Mouse (Mus musculus): Measurements from ENCODE around the gene Ermard.

Ermard gene

GRCm38 (mm10) chr17:15098677-15099076 is 57.7 kb downstream of the Ermard start:
- ChIA-PET POLR2A (interaction anchor here in 2 of 4 experiments (0.5 to 1.1 kb wide), 2 partner anchors 8 to 9 kb away, joined by 3 read pairs; no protein-coding TSS in a partner anchor), CTCF (interaction anchor here in 1 of 4 experiments (0.6 kb wide), 1 partner anchor 16 kb away, joined by 4 read pairs; no protein-coding TSS in a partner anchor)

- CTCF ChIA-PET: no interaction called here
These were observed 60.3 kb downstream of the Ermard start for GRCm38 (mm10) chr17:15101355-15101754.

GRCm38 (mm10) chr17:15107143-15107649 is 66.2 kb downstream of the Ermard start:
- ChIA-PET CTCF (interaction anchor here in 2 of 4 experiments (0.6 to 0.8 kb wide), 2 partner anchors 51 to 281 kb away, joined by 3 to 4 read pairs; no protein-coding TSS in a partner anchor), POLR2A (interaction anchor here in 2 of 4 experiments (0.5 to 0.7 kb wide), 4 partner anchors 9 to 246 kb away, joined by 3 to 4 read pairs (median 4); no protein-coding TSS in a partner anchor)

More at GRCm38 (mm10) chr17:15101355-15101754, 60.3 kb downstream of the Ermard start:
- POLR2A ChIA-PET: interaction anchor here in 1 of 4 experiments (0.9 kb wide), 1 partner anchor 13 kb away, joined by 3 read pairs; no protein-coding TSS in a partner anchor

- POLR2A ChIA-PET: interaction anchor here in 2 of 4 experiments (1.0 to 1.1 kb wide), 2 partner anchors 9 to 267 kb away, joined by 3 read pairs; no protein-coding TSS in a partner anchor
- CTCF ChIA-PET: interaction anchor here in 1 of 4 experiments (0.8 kb wide), 1 partner anchor 208 kb away, joined by 6 read pairs; no protein-coding TSS in a partner anchor
These were observed 67.7 kb downstream of the Ermard start for GRCm38 (mm10) chr17:15108473-15109441.

GRCm38 (mm10) chr17:15115550-15115949 is 74.5 kb downstream of the Ermard start:
- CTCF ChIA-PET: no interaction called here
- POLR2A ChIA-PET: no interaction called here

- CTCF ChIA-PET: no interaction called here
- POLR2A ChIA-PET: no interaction called here
These were observed 79.1 kb downstream of the Ermard start for GRCm38 (mm10) chr17:15120096-15120495.

GRCm38 (mm10) chr17:15120569-15120968 is 79.6 kb downstream of the Ermard start:
- POLR2A ChIA-PET: no interaction called here
- CTCF ChIA-PET: no interaction called here

GRCm38 (mm10) chr17:15129630-15130287 is 88.8 kb downstream of the Ermard start:
- ChIA-PET CTCF (no interaction called here), POLR2A (interaction anchor here in 2 of 4 experiments (1.1 to 1.5 kb wide), 2 partner anchors 9 to 10 kb away, joined by 3 read pairs; no protein-coding TSS in a partner anchor)

GRCm38 (mm10) chr17:15130288-15130656 is 89.3 kb downstream of the Ermard start:
- POLR2A ChIA-PET: interaction anchor here in 1 of 4 experiments (1.1 kb wide), 1 partner anchor 8 kb away, joined by 3 read pairs; no protein-coding TSS in a partner anchor
- CTCF ChIA-PET: no interaction called here

- POLR2A ChIA-PET: interaction anchor here in 2 of 4 experiments (0.6 to 0.9 kb wide), 3 partner anchors 11 to 241 kb away, joined by 3 to 4 read pairs (median 3); no protein-coding TSS in a partner anchor
- CTCF ChIA-PET: no interaction called here
These were observed 94.1 kb downstream of the Ermard start for GRCm38 (mm10) chr17:15134905-15135669.

- POLR2A ChIA-PET: interaction anchor here in 1 of 4 experiments (1.3 to 2.4 kb wide), 2 partner anchors 7 to 239 kb away, joined by 3 to 8 read pairs; partner anchors contain the start of gene Dll1
These were observed 96.4 kb downstream of the Ermard start for GRCm38 (mm10) chr17:15137443-15137842.

More at GRCm38 (mm10) chr17:15137443-15137842, 96.4 kb downstream of the Ermard start:
- CTCF ChIA-PET: no interaction called here

All from embryonic stem cell, embryonic (primary cell).